Mouse (Mus musculus) kidney, postnatal 36 days (tissue): ENCODE results near the gene Tbccd1.
A peak's percentile ranks its signal among the peaks of the same experiment; 100 is the strongest.

ENCODE experiments used
- DNase-seq, 2 experiments: peaks; one replicate each; pipeline ENCODE4 v3.0.0; 2021 to 2022; ENCODE audit warnings: mixed read lengths in 2 of 2

Gene Tbccd1

DNA sequence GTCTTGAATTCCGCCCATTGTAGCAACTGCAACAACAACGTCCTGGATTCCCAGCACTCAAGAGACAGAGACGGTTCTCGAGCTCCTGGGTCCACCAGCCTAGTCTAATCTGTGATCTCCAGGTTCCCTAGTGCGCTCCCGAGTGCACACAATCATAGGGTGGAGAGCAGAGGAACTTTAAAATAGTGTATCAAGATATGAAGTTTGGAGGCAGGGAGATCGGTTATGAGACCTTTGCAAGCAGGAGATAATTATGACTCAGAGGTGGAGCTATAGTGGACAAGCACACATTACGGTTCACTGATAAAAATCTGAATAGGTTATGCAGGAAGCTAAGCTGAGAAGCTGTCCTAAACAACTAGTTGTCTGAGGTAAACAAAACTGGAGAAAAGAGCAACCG, 696 bp downstream of the Tbccd1 start:
- DNase-seq, result no peak

DNA sequence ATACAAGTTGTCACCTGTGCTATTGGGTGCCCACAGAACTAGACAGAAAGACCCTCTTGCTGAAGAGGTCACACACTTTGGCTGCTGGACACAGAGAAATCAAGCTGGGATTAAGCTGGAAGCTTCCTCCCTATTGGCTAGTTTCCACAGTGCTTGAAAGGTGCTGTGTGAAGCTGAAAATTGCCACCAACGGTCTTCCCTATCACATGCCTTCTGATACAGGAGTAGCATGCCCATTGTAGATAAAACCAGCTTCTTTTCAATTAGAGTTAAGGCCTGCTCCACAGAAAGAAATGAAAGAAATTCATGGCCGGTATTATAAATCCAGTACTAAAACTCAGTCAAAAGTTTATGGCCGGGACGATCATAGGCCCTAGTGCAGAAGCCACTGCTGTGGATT, 4.8 kb downstream of the Tbccd1 start:
- DNase-seq, result no peak

DNA sequence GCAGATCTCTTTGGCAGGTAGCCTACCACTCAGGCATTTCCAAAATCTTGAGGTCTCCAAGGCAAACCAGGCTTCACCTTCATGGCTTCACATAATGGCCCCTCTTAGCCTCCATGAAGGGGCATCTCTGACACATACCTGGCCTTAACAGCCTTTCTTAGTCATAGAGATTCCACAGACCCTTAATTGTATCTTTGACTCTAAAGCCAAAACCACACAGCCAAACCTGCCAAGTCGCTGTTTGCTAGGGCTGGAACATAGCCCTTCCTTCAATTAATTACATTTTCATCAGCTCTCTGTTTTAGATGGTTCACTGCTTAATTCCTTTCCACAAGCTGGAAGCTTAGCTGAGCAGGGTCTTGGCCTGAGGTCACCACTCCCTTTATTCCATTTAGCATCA, 9.1 kb downstream of the Tbccd1 start:
- no peak for DNase-seq

DNA sequence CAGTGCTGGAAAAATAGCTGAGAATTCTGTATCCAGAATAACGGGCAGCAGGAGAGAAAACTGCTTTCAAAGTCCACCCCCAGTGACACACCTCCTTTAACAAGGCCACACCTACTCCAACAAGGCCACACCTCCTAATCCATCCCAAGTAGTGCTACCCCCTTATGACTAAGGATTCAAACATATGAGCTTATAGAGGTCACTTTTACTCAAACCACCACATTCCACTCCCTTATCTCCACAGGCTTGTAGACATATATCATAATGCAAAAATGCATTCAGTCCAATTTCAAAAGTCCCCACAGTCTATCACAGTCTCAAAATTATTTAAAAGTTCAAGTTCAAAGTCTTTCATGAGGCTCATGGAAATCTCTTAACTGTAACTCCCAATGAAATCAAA, 9.8 kb downstream of the Tbccd1 start:
- DNase-seq, result no peak

DNA sequence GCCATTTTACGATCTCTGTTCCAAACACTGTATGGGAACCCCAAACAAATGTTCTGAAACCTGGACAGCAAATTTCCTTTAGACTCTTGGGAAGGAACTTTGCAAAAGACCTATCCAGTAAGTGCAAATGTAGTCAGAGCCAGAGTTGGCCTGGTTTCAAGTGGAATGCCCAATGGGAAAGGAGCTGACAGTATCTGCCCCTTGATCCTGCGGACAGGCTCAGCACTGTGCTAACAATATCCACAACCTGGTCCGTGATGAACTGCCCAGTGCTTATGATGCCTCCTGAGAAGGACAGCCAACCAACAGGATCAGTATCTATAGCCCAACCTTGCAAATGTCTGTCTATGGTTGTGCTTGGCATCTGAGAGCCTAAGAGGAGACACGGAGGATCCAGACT, 12.0 kb downstream of the Tbccd1 start:
- DNase-seq, result peak; percentile 67 to 73

DNA sequence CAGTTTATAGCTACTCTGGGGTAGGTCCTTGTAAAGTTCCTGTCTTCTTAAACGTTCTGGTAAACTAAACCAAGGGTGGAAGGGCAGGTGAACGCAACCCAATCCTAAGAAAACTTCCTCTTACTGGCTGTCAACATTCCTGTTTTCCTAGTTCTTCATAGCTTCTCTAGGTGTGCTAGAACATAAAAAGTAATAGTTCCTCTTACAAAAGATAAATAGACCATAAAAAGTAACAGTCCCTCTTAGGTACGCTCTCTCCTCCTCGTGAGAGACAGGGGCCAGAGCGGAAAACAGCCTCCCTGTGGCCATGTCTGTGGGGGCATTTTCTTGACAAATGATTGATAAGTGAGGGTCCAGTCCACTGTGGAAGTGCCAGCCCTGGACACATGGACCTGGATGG, 12.6 kb downstream of the Tbccd1 start:
- DNase-seq, result peak in 1 of 2 experiments; percentile 6

DNA sequence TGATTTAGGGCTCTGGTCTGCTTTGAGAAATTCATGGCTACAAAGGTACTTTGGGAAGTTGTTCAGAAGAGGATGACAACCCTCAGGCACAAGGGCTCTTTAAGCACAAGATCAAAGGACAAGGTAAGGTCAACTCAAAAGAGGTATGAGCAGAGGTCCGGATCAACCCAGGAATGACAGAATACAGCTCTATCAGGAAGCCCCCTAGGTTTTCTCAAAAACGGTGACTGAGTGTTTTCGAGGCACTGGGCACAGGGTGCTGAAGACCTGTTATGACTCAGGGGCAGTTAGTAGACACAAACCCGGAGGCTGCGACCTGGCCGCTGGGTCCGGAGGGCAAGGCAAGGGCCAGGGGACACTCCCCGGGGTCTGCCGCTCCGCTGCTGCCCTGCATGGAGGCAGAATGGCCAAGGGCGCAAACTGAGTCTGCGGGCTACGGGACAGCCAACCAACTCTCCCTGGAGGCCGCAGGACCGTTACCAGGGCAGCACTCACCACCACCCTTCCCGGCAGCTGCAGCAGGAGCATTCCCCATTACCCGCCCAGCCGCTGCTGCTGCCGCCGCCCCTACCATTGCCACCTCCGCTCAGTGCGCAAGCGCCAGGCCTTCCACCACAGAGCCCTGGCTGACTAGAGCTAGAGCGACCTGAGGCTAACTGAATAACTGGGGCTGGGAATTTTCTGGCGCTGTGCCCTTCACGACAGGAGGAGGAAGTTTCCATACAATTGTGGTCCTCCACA, 13.2 kb downstream of the Tbccd1 start:
- peak; percentile 92 to 96 for DNase-seq

DNA sequence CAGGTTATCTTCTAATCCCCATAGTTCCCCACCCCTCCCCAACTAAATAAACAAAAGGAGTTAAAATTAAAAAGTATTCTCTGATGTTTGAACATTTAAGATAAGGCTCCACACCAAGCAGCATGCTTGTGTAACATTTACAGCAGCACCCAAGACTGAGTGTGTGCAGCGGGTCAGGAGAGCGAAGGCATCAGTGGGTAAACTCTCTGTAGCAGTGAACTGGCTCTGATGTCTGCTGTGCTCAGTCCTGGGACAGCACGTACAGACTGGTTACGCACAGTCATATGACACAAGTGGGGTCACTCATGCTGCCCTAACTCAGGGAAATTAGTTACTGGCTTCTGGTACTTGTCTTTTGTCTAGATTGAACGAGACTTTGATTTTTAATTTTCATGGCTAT, 14.6 kb downstream of the Tbccd1 start:
- no peak for DNase-seq

DNA sequence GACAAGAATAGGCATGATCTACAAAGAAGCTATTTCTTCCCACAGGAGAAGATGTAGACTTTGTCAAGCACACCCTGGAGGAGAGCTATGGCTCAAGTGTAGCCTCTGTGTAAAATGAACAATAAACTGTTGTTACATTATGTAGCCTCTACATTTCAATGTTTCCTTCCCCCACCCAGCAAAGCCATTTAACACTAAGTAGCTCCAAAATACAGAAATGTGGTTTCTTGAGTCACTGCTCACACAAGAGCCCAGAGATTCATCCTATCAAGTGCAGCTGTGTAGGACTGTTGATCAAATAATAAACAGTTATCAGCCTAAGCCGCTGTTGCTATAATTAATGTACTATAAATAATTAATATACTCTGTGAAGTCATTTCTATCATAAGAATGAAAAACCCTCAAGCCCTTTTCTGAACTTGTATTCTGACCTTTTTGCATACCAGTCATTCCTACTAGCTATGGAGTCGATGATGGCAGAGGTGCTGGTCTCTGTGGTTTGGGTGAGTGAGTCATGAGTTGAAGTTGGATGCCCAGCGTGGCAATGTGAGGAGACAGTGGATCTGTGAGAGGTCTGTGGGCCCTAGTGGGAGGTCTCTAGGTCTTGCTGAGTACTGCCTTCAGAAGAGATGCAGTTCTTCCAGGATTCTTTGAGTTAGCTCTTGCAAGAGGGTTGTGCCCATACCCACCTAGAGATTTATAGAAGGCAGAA, 18.2 kb downstream of the Tbccd1 start:
- DNase-seq, result no peak

DNA sequence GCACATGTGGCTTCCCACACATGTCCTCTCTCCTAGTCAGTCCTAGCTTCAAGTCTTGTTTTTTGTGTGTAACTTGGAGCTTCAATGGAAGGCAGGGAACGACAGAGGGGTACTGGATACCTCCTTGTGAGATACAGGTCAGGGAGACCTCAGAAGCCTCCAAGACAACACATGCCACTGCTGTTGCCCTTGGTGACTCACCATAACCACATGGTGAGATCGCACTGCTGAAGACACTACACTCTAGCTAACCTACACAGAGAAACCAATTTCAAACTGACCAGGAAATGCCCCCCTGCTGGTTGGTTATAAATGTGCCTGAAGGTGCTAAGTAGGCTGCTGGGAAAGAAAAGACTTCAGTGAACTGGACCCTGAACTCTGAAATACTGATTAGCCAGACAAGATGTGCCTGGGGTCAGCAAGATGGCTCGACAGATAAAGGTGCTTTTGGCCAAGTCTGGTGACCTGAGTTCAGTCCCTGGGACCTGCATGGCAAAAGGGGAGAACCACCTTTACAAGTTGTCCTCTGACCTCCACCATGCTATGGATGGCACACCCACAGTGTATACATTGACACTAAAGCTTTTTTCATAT, 24.4 kb downstream of the Tbccd1 start:
- DNase-seq, result no peak

DNA sequence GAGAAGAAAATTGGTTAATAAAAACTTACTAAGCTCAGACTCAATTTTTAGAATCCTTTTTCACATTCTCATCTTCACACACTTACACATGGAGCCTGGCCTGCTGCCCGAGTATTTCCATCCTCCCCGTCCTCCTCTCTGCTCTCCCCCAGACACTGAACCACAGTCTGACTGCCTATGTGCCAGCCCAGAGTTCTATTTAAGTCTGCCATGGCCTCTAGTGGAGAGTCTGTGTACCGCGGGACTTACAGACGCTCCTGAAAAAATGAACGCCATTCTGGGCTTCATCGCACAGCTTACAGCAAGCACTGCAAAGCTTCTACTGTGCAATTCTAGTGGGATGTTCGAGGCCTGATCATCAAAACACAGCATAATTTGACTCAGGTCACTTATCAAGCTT, 36.7 kb downstream of the Tbccd1 start:
- no peak for DNase-seq

DNA sequence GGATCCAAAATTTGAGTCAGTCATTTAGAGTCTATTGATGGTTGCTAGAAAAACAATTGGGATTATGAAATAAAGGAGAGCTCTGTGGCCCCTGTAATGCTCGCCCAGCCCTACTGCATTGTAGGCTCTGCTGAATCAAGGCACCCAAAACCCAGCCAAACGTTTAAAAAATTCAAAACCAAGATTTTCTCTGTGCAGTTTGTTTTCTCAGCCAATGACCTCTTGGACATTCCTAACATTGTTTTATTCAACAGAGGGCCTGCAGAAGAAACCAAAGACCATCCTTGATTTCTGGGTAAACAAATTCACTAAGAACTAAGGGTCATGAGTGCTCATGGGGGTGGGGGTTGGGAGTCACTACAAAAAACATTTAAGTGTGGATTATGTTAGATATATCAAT, 46.0 kb downstream of the Tbccd1 start, which contains the start of gene Crygs:
Crygs (minus strand) TSS at position 101 of the 400 bp plus-strand sequence.
- DNase-seq, result no peak

DNA sequence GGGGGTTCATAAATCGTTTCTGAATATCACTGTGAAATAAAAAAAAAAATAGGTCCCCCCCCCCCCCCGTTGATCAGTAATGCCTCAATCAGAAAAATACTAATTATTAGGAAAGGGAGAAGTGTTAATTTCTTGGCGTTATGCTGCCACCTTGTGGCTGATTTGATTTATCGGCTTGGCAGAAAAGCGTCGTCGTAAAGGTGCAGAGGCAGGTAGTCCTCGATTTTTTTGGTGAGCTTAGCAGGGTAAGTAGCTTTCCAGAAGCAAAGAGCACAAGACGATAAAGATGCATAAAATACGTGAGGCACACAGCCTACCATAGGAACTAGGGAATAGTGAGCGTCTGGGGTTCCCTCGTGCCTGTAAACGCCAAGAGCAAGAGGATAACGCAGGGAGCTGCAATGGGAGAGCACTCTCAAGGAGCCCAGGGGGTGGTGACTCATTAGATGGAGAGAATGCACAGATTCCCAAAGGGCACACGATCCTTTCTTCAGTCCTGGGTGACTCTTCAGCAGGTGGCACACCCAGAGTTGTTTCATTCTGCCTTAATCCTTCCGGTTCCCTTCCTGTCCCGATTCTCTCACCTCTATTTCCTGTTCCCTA, 49.9 kb downstream of the Tbccd1 start:
- DNase-seq, result peak; percentile 48 to 80

DNA sequence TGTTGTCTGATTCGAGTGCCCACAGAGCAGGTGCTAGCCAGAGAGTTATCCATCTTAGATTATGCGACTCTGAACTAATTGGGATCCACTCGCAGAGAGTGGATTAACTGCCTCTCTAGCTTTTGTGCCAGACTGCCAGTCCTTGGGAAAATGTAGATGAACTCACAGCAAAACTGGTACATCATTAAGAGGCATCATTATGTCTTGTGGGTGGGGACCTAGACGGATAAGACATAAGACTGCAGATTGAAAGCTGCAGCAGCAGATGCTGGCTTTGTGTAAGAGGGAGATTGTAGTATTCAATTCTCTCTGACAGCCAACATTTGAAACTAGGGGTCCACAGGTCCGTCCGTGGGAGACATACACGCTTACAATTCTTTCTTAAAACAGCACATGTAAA, 54.7 kb downstream of the Tbccd1 start:
- DNase-seq, result no peak

DNA sequence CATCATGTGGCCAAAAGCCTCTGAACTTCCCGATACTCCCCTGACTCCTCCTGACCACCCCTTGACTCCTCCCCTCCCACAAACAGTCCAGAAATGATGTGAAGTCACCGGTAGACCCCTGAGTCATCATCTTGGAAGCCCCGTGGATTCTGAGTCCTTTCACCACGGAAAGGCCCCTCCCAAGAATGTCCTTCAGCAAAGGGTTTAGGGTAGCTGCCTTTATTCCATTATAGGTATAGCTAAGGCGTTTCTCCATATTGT, 56.7 kb downstream of the Tbccd1 start:
- DNase-seq, result no peak

DNA sequence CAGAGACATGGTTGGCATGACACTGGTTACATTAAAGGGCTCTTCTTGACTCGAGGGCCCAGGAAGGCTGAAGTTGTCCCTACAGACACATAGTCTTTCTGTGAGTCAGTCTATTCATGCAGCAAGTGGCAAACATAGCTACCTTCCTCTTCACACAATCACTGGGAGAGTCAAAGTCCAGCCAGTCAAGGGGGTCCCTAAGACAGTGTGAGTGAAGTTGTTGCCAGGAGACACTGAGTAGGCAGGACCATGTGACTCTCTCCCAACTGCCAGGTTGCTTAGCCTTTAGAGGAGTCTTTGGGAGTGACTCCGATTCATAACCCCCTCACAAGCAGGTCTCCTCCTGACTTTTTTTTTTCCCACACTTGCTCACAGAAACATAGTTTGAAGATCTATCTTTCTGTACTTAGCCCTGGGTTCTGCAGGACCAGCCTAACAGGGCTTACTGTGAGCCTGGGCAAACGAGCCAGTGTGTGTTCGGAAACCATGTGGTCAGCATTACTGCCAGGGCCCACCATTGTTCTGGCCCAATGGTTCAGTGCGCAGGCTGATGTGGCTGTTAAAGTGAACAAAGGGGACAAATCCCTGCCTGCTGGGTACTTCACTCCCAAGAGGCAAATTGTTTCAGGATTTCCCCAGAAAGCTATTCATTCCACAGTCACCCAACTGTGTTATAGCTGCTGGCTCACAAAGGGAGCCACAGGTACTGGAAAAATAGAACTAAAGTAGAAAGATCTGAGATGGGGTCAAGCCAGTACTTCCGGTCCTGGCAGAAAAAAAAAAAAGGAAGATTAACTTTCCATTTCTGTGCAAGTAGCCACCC, 57.2 kb downstream of the Tbccd1 start:
- no peak for DNase-seq

DNA sequence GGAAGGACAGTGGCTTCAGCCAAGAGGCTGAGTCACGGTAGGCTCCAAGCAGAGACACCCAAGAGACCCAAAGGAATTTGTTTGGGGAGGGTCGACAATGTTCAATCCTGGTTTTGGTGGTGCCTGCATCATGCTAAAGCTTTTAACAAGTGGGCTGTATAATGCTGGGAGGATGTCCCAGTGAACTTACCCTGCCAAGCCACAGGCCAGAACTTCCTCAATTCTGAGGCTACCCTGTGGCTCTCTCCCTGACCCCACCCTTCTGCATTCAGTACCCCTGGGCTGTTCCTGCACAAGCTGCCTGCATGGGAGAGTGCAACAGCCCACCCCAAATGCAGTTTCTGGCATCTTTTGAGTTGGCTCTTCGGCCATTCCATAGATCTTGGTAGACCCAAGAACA, 58.9 kb downstream of the Tbccd1 start:
- DNase-seq, result no peak

DNA sequence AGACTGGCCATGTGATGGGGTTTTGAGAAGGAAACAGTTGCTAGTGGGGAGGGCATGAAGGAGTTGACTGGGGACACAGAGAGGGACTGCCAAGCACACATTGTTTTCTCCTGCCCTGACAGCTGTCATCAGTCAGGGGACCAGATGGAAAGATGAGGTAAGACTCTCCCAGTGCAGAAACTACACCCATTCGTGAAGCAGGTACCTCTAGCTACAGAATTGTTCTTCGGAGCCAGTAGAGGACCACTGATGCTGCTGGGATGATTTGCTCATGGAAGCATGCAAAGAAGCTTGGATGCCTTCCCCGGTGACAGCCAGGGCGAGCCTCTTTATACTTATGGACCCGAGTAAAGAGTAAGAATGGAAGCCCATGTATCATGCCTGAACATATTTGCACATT, 59.9 kb downstream of the Tbccd1 start:
- DNase-seq, result no peak

DNA sequence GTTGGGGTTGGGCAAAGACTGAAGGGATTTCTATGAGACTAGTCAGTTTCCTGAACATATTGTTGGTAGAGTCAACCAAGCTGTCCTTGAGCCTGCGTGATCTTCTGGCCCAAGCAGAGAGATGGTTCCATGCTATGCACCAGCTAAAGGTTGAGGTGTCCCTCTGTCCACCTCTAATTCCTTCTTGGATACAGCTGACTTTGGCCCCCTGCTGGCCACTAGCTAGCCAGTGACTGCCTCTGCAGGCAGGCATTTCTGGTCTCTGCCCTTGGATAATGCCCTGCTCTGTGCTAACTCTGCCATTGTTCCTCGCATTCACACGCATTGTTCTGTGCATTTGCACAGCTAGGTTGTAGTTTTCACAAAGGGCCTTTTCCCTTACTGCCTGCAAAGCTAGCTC, 62.0 kb downstream of the Tbccd1 start:
- peak; percentile 22 to 71 for DNase-seq

DNA sequence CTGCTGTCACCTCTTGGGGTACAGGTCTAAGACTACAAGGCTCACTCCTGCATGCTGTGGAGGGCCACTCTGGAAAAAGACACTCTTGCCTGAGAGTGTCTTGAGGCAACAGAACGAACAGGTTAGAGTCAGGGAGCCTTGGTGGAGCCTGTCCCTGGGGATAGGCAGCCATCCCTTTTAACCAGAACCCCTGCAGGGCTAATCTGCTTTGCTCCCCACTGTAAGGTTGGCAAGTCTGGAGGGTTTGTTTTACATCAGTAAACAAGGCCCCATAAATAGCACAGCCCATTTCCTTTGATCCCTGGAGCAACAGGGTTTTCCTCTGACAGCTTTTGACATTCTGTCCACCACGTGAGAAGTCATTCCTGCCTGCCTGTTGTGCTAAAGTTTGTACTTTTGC, 66.2 kb downstream of the Tbccd1 start:
- DNase-seq, result peak in 1 of 2 experiments; percentile 6

DNA sequence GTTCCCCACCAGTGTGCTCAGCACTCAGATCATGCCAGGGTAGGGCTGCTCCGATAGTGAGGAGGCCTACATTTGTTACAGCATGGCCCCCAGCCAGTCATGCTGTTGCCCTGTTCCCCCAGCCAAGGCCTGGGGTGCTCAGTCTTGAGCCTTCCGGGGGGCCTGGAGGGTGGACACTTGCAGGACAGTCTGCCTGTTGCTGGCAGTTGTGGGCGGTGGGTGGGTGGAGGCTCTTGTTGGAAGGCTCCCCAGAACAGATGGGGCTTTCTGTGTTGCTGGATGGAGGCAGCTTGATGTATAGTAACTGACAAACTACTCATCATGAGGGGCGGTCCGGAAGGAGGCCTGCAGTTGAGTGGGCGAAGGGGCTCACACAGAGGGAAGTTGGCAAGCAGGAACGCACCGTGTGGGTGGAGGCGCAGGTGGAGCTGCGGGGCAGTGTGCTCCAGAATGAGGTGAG, 67.5 kb downstream of the Tbccd1 start:
- DNase-seq, result no peak

DNA sequence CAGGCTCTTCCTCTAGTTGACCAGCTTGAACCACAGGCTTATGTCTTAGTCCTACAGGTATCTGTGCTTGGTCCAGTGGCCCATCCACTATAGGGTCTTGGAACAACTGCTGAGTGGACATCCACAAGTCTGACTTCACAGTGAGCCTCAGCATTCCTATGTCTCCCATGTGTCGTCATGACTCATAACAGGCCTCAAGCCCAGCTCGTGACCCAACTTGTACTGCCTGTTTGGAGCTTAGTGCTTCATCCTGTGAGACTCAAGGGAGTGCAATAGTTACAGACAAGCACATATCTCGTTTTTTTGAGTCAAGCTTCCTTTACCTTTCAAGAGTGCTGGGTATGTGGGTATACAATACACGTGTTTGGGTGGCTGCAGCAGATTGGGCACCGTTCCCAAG, 74.8 kb downstream of the Tbccd1 start:
- no peak for DNase-seq

DNA sequence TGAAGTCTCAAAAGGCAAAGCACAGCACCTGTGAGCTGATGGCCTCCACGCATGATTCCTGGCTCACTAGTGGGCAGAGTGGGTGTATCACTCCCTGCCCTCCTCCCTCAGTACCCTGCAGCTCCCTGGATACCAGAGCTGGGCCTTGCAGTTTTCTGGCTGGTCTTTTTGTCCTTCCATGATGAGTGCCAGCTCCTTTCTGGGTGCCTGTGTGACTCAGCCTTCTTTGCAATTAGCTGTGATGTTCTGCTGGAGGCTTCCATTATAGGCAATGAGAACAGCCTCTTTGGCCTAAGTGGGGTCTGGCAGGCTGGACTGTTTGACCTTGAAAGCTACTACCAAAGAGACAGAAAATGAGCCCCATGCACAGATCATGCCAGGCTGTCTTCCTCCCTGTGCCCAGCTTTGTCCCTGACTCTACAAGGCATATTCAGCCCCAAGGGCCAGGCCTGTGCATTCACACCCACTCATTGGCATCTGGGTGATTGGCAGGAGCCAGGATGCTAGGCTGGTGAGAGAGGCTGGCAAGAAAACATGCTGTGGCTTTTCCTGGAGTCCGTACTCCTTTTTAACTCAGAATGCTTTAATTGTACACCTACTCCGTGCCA, 78.1 kb downstream of the Tbccd1 start:
- no peak for DNase-seq
